Mouse (Mus musculus): ENCODE results near the gene Olfr1443. TPM values are rescaled to one million over a fixed set of nuclear protein-coding genes. Genes with fewer than 3 reads are reported as not detected.
"Not testable (repeated sequence)": the region's sequence is repeated elsewhere in the genome, so short reads cannot be mapped to it uniquely, and the experiment has no call there.

Olfr1443 gene
- not detected for total RNA-seq (2021)
- long read RNA-seq, experiment 1, result 0 reads
- long read RNA-seq, experiment 2, result 0 reads

GRCm38 (mm10) chr19:12677812-12678211 is at the start of gene Olfr1443:
Gene Olfr1443 (plus strand): TSS chr19:12678112.
- no peak for DNase-seq (ENCODE audit: low spot score in 2 of 2)

- DNase-seq (ENCODE audit: low spot score in 2 of 2), result no peak
Measured at GRCm38 (mm10) chr19:12633176-12633575, 44.7 kb upstream of the Olfr1443 start, which contains the start of gene Glyat. Gene Glyat (plus strand): TSS chr19:12633308.

GRCm38 (mm10) chr19:12634259-12634658 is 43.7 kb upstream of the Olfr1443 start:
- DNase-seq (ENCODE audit: low spot score in 2 of 2), result no peak

- no peak for DNase-seq (ENCODE audit: low spot score in 2 of 2)
Measured at GRCm38 (mm10) chr19:12634963-12635362, 42.9 kb upstream of the Olfr1443 start.

- no peak for DNase-seq (ENCODE audit: low spot score in 2 of 2)
Measured at GRCm38 (mm10) chr19:12636863-12637262, 41.0 kb upstream of the Olfr1443 start.

GRCm38 (mm10) chr19:12638049-12638448 is 39.9 kb upstream of the Olfr1443 start:
- DNase-seq (ENCODE audit: low spot score in 2 of 2), result no peak

DNA sequence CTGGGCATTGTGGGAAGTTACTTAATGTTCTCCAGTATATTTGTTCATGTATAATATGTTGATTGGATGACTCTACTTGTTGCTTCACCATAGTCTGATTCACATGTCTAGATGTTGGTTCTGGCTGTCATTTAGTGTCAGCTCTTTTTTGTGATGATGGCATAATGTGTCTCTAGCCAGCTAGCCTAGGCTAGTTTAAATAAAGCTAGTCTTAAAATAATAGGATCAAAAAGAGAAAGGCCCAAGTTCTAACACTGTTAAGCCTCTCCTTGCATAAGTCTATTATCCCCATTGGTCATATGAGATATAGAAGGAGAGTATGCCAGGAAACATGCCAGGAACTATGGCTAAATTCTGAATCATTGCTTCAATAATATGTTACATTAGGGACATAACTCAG is 28.4 kb upstream of the Olfr1443 start:
- no peak for DNase-seq (ENCODE audit: low spot score in 2 of 2)

DNA sequence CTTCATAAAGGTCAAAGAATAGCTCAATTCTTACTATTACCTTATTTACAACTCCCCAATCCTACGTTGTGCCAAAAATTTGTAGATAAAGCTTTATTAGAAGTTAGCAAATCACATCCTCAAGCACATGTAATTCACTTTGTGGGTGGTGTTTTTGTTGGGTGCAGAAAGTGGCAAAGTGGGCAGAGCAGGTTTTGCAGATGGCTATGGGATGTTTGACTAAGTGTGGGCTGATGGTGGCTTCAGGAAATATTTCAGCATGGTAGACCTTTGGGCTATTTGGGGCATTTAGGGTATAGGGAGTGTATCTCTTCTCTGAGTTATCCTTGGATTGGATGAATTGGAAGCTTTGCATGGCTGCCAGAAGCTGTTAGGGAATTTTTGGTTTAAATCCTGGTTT is 11.8 kb upstream of the Olfr1443 start:
- no peak for DNase-seq (ENCODE audit: low spot score in 2 of 2)

- not testable (repeated sequence) for DNase-seq (ENCODE audit: low spot score in 2 of 2)
Measured at GRCm38 (mm10) chr19:12668601-12669000, 9.3 kb upstream of the Olfr1443 start.

- no peak for DNase-seq (ENCODE audit: low spot score in 2 of 2)
Measured at GRCm38 (mm10) chr19:12670139-12670538, 7.8 kb upstream of the Olfr1443 start, which contains the start of gene Olfr1442. Gene Olfr1442 (plus strand): TSS chr19:12670439.

- DNase-seq (ENCODE audit: low spot score in 2 of 2), result no peak
Measured at GRCm38 (mm10) chr19:12671051-12671450, 6.9 kb upstream of the Olfr1443 start.

GRCm38 (mm10) chr19:12684638-12685037 is 6.7 kb downstream of the Olfr1443 start:
- DNase-seq (ENCODE audit: low spot score in 2 of 2), result no peak

- no peak for DNase-seq (ENCODE audit: low spot score in 2 of 2)
Measured at GRCm38 (mm10) chr19:12685231-12685630, 7.3 kb downstream of the Olfr1443 start.

GRCm38 (mm10) chr19:12695590-12695989 is 17.7 kb downstream of the Olfr1443 start, which contains the start of gene Keg1:
Gene Keg1 (plus strand): TSS chr19:12695786.
- no peak for DNase-seq (ENCODE audit: low spot score in 2 of 2)

- DNase-seq (ENCODE audit: low spot score in 2 of 2), result no peak
Measured at GRCm38 (mm10) chr19:12696221-12696620, 18.3 kb downstream of the Olfr1443 start.

DNA sequence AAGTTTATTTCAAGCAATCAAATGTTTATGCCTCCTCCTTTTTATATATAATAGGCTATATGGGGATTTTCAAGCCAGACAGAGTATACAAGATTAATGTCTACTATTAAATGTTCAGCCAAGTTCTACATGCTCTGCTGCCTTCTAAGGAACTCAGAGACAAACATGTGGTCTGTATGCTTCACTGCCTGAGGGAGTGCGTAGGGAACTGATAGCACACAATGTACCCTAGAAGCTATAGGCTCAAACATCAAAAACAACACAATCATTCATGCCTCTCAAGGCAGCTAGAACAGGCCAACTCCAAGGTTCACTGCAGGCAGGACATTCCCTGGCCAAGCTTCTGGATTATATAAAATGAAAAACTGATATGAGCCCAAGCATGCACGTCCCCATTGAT is 30.5 kb downstream of the Olfr1443 start:
- no peak for DNase-seq (ENCODE audit: low spot score in 2 of 2)

- no peak for DNase-seq (ENCODE audit: low spot score in 2 of 2)
Measured at GRCm38 (mm10) chr19:12708986-12709385, 31.1 kb downstream of the Olfr1443 start.

DNA sequence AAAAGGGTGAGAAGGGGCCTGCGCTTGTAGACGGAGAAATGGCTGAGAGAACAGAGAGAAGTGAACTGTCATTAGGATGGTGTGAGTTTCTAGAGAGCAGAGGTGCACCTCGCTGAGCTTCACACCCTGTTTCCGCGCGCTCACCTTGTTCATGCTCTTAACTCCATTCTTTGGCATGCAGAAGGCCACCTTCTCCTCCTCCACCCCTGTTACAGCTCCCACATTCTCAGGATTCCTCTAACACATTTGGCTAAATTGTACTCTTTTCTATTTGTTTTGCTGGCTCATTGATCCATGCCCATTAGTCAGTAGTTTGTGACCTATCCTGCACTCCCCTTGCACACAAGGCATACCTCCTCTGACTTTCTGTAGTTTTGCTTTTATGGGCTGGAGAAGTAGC is 41.3 kb downstream of the Olfr1443 start:
- DNase-seq (ENCODE audit: low spot score in 2 of 2), result no peak

DNA sequence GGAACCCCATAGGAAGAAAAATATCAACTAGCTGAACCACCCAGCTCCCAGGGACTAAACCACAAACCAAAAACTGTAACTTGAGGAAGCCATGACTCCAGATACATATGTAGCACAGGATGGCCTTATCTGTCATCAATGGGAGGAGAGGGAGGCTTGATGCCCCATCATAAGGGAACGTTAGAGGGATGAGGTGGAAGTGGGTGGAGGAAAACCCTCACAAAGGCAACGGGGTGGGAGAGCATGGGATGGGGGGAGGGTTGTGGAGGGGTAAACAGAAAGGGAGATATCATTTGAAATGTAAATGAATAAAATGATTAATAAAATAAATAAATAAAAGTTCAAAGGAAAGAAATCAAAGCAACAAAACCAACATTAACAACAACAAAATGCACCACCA is 42.6 kb downstream of the Olfr1443 start:
- DNase-seq (ENCODE audit: low spot score in 2 of 2), result no peak

DNA sequence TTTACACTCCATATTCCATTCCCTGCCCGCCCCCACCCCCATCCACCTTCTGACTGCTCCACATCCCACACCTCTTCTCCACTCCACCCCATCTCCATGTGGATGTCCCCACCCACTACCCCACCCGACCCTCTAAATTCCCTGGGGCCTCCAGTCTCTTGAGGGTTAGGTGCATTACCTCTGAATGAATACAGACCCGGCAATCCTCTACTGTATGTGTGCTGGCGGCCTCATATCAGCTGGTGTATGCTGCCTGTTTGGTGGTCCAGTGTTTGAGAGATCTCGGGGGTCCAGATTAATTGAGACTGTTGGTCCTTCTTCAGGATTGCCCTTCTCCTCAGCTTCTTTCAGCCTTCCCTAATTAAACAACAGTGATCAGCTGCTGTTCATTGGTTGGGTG is 43.0 kb downstream of the Olfr1443 start:
- not testable (repeated sequence) for DNase-seq (ENCODE audit: low spot score in 2 of 2)

DNA sequence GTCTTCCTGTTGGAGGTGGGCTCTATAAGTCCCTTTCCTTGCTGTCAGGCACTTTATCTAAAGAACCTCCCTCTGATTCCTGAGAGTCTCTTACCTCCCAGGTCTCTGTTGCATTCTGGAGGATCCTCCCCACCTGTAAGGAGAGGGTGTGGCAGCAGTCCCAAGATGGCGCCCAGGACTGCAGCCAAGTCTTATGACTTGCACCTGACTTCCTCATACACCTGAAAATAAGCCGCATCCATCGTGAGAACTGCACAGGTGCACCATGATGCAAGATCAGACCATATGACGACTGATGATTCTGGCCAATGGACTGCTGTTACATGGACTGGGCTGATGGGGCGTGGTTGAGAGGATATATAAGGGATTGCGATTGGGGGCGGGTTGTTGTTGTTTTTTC is 43.7 kb downstream of the Olfr1443 start:
- DNase-seq (ENCODE audit: low spot score in 2 of 2), result not testable (repeated sequence)

DNA sequence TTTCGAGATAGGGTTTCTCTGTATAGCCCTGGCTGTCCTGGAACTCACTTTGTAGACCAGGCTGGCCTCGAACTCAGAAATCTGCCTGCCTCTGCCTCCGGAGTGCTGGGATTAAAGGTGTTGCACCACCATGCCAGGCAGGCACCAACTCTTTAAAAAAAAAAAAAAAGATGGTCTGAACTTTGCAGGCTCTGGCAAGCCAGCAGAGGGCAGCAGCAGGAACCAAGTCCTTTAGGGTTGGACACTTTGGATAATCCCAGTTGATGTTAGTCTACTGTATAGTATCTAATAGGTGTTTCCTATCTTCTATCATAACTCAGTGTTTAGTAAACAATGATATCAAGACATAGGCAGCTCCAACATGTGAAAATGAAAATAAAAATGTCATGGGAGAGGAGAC is 44.4 kb downstream of the Olfr1443 start:
- DNase-seq (ENCODE audit: low spot score in 2 of 2), result peak; percentile 40 to 54

GRCm38 (mm10) chr19:12725851-12726250 is 47.9 kb downstream of the Olfr1443 start:
- DNase-seq (ENCODE audit: low spot score in 2 of 2), result no peak

GRCm38 (mm10) chr19:12731036-12731435 is 53.1 kb downstream of the Olfr1443 start:
- DNase-seq (ENCODE audit: low spot score in 2 of 2), result no peak

All from adrenal gland, adult 18-20 months (tissue).